Mouse (Mus musculus): ENCODE results near the gene Tagln2.

DNA sequence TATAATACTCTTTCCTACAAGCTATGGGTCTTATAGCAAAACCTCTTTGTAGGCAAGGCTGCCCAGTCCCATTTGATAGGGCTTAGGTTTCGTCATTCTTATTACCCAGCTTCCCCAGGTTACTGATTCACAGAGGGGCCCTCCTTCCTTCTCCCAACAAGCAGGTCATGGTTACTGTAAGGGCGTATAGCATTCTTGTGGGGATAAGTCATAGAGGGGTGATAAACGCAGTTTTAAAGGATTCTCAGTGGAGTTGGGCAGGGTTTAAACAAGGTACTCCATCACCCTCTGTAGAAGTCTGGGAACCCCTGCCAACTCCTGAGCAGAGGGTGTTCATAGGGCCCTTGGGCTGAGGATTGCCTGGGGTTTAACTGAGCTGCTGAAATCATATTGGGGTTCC lies 37.3 kb upstream of the Tagln2 start:
- TF ChIP-seq CTCF (IDR thresholded peaks at IDR 0.05; ENCODE audit: insufficient read depth, low read length) (no peak), POLR2A (IDR thresholded peaks at IDR 0.05; ENCODE audit: borderline replicate concordance, extremely low read depth, low read depth, low read length) (no peak)
